Mouse (Mus musculus) testis, postnatal 10 days (tissue): Measurements from ENCODE around the gene 4930539E08Rik.

ENCODE experiments used
- DNase-seq: peaks from one replicate; pipeline ENCODE4 v3.0.0; 2021; ENCODE audit warnings: low spot score

The 4930539E08Rik gene

GRCm38 (mm10) chr17:28895217-28895875 lies 19.8 kb downstream of the 4930539E08Rik start:
- no peak for DNase-seq

GRCm38 (mm10) chr17:28894050-28894767 lies 20.9 kb downstream of the 4930539E08Rik start:
- DNase-seq: no peak

- no peak for DNase-seq
These were observed 28.9 kb downstream of the 4930539E08Rik start for GRCm38 (mm10) chr17:28886266-28886665.

- no peak for DNase-seq
These were observed 29.9 kb downstream of the 4930539E08Rik start for GRCm38 (mm10) chr17:28885231-28885630.

DNA sequence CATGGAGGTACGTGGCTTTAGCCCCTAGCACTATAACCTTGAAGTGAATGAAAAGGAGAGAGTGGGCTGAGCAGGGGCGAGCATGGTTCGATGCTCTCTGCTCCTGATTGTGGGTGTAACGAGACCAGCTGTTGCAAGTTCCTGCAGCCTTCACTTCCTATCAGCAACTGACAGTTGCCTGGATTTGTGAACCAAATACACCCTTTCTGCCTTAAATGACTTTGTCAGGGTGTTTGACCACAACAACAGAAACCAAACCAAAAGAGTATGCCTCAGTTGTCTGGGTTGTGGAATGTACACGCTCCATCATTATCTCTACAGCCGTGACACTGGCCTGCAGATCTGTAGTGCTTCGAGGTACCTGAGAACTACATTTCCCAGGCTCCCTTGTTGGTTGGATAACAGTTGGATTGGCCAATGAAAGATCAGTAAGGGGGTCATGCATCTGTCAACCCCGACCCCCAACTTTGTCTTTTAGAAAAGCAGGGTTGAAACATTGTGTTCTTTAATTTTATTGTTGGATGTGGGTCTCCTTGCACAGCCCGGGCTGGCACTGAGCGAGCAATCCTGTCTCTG lies 31.1 kb downstream of the 4930539E08Rik start:
- no peak for DNase-seq

DNA sequence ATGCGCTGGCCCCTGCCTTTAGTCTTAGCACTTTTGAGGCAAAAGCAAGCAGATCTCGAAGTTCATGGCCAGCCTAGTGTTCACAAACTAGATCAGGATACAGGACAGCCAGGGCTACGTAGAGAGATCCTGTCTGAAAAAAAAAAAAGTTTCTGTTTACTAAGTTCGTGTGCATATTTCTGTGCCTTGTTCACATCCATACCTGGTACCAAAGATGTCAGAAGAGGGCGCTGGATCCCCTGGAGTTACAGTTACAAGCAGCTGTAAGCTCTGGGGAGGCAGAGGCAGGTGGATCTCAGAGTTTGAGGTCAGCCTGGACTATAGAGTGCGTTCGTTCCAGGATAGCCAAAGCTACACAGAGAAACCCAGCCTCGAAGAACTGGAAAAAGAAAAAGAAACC lies 32.3 kb downstream of the 4930539E08Rik start:
- DNase-seq: no peak

DNA sequence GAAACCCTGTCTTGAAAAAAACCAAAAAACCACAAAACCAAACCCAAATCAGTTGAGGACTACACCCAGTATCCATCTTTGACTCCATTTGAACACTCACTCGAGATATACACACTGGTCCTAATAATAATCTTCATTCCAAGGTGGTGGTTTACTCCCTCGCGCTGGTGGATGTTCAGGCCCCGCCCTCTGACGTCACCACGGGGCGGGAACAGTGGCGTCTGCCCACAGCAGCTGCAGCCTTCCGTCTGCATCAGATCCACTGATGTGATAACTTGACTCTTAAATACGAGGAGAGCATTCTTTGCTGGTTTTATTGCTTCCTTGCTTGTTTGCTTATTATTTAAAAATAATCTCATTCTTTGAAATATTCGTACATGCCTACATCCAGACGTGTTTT lies 32.8 kb downstream of the 4930539E08Rik start:
- peak; percentile 90 for DNase-seq

GRCm38 (mm10) chr17:28879931-28880391 lies 35.2 kb downstream of the 4930539E08Rik start:
- peak; percentile 89 for DNase-seq

GRCm38 (mm10) chr17:28876821-28877220 lies 38.3 kb downstream of the 4930539E08Rik start:
- DNase-seq: peak; percentile 75

DNA sequence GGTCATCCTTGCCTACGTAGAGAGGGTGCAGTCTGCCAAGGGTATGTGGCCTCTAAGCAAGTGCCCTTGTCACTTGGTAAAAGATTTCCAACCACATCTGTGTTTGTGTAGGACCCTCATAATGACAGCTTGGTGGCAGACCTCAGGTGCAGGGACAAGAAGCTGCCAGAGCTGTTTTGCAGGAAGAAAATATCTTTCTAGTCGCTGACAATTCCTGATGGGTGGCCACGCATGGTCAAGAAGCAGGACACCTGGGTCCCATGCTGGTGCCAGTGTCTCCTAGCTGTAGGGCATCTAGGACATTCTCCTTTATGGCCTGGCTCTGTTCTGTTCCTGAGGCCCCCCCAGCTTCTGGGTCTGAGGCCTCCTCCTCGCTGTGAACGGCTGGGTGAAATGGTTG lies 38.8 kb downstream of the 4930539E08Rik start:
- DNase-seq: no peak

- no peak for DNase-seq
These were observed 39.8 kb downstream of the 4930539E08Rik start for GRCm38 (mm10) chr17:28875316-28875715.

- DNase-seq: peak; percentile 86
These were observed 40.3 kb downstream of the 4930539E08Rik start for GRCm38 (mm10) chr17:28874825-28875224.

GRCm38 (mm10) chr17:28874216-28874615 lies 40.9 kb downstream of the 4930539E08Rik start:
- no peak for DNase-seq

GRCm38 (mm10) chr17:28872322-28872721 lies 42.8 kb downstream of the 4930539E08Rik start:
- no peak for DNase-seq

GRCm38 (mm10) chr17:28871831-28872230 lies 43.3 kb downstream of the 4930539E08Rik start:
- no peak for DNase-seq

- no peak for DNase-seq
These were observed 44.7 kb downstream of the 4930539E08Rik start for GRCm38 (mm10) chr17:28870435-28870834.

DNA sequence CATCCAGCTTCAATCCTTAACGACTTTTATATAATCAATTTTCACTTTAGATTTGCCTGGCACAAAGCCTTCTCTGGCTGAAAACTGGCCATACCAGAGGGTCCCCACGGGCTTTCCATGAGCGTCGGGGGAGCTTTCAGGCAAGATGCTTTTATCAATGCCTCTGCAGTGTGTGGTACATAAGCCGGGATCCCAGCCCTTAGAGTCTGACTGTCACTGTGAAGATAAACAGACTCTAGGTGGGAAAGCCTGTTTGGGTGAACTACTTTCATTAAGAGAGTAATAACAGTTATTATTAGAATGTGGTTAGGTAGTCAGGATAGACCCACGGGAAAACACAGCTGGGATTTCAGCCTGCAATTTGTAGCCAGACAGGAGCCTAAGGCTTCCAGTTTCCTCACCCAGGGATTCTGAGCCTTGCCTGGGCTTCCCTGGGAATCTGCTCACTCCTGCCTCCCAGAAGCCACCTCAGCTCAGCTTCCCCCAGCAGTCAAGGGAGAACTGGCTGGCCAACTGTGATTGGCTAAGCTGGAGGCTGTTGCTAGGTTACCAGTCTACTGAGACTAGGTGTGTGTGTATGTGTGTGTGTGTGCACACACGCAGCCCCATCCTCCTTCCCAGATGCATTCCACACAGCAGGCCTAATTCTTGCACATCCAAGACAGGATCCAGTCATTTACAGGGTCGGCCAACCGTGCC lies 45.6 kb downstream of the 4930539E08Rik start:
- DNase-seq: no peak

DNA sequence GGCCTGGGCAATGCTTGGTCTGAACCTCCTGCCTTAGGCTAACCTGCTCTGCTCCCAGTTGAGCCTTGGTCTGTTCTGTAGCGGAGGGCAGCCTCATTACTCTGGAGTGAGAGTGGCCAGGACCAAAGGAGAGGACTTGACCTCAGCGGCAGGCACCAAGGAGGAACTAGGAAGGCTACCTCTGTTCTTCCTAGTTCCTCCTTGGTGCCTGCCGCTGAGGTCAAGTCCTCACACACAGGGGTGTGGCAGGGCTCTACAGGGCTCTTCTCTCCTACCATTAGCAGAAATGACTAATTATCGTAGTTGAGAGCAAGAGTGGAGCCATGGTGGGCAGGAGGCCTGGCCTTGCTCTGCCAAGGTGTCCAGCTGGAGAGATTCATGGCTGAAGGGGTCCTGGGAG lies 47.7 kb downstream of the 4930539E08Rik start:
- DNase-seq: no peak

DNA sequence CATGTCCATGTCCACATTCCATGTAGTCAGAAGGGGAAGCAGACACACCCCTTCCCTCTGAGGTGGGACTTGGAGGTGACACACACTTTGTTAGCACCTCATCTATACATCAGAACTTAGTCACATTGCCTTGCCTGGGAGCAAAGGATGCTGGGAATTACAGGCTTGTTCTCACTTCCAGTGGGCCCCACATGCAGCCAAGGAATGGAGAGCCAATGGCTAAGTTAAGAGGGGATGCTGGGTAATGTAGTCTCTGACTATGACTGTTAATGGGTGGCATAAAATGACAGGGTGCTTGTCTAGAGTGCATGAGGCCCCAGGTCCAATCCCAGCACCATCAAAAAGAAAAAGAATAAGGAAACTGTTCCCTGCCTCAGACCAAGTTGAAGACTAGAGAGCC lies 48.2 kb downstream of the 4930539E08Rik start:
- no peak for DNase-seq

DNA sequence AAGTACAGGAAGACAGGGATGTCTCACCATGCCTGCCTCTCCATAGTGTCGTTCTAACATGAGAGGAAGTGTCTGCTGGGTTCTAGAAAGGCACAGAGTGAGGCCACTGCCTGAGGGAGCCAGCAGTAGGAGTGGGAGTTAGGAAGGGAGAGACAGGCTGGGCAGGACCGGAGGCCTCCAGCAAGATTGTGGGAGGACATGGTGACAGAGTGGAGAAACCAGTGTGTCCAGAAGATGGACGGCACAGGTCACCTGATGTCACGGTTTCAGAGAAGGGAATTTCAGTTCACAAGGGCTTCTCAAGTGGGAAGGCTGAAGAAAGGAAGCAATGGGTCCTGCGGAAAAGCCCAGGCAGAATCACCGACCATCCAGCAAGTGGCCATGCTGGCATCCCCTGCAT lies 50.7 kb downstream of the 4930539E08Rik start:
- no peak for DNase-seq

GRCm38 (mm10) chr17:28863926-28864325 lies 51.2 kb downstream of the 4930539E08Rik start:
- DNase-seq: no peak

DNA sequence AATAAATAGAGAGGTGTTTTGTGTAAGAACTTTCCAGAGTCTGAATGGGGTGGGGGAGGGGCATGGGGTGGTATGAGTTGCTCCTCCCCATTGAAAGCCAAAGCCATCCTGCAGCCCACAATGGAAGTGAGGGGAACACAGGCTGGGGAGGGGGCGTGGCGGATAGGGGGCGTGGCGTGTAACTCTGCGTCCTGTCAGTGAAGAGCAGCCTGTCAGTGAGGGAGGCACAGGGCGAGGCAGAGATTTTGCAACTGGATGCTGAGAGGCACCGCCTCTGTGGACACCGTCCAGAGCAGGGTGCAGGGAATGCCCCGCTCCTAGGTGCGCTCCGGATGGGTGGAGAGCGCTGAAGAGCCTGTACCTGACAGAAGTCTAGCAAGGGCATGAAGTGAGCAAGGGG lies 56.9 kb downstream of the 4930539E08Rik start, which contains the start of gene Pnpla1:
TSS of gene Pnpla1 (plus strand) at position 207 of the 400 bp plus-strand sequence.
- DNase-seq: peak; percentile 65
